Mouse (Mus musculus) heart, adult 2 months (tissue): ENCODE data around the gene Cfap77. TPM values are rescaled to one million over a fixed set of nuclear protein-coding genes. Genes with fewer than 3 reads are reported as not detected.
A peak's percentile ranks its signal among the peaks of the same experiment; 100 is the strongest.

Source experiments
- DNase-seq, 2 experiments: peaks; one replicate each; pipeline ENCODE4 v3.0.0; 2021
- H3K27ac ChIP-seq: fragments of 200-600 bp; 2 replicates; pipeline ENCODE4 v1.8.1; 2022
- H3K27me3 ChIP-seq: fragments of 200-500 bp; 2 replicates; pipeline ENCODE4 v1.6.1; 2012; ENCODE audit warnings: mild to moderate bottlenecking, low read length, inconsistent platforms, mixed read lengths; ENCODE audit not compliant: control insufficient read depth, insufficient read depth
- H3K36me3 ChIP-seq: fragments of 200-500 bp; 2 replicates; pipeline ENCODE4 v1.6.1; 2012; ENCODE audit warnings: low read length, inconsistent platforms; ENCODE audit not compliant: control insufficient read depth, insufficient read depth
- H3K4me1 ChIP-seq: fragments of 200-500 bp; 2 replicates; pipeline ENCODE4 v1.6.1; 2011; ENCODE audit warnings: low read length; ENCODE audit not compliant: control insufficient read depth, insufficient read depth
- H3K4me3 ChIP-seq: fragments of 200-600 bp; 2 replicates; pipeline ENCODE4 v1.8.1; 2022
- H3K79me2 ChIP-seq: fragments of 200-500 bp; replicated peaks from 2 replicates; pipeline ENCODE4 v1.6.1; 2012; ENCODE audit warnings: mild to moderate bottlenecking, inconsistent platforms, low read length, moderate library complexity, mixed read lengths; ENCODE audit not compliant: control insufficient read depth, insufficient read depth
- H3K9ac ChIP-seq: fragments of 200-500 bp; 2 replicates; pipeline ENCODE4 v1.6.1; 2012; ENCODE audit warnings: low read depth, mild to moderate bottlenecking, control low read depth, inconsistent platforms, low read length, mixed read lengths
- CTCF ChIP-seq: fragments of 200-600 bp; IDR thresholded peaks from 2 replicates; pipeline ENCODE4 v1.8.1; 2022; ENCODE audit warnings: antibody characterized with exemption, mild to moderate bottlenecking, moderate library complexity
- EP300 ChIP-seq: fragments of 200-500 bp; IDR thresholded peaks from 2 replicates; pipeline ENCODE4 v1.6.1; 2011; ENCODE audit warnings: low read depth, low read length, control low read depth; ENCODE audit not compliant: insufficient read depth
- POLR2A ChIP-seq: fragments of 200-500 bp; IDR thresholded peaks from 2 replicates; pipeline ENCODE4 v1.6.1; 2011; ENCODE audit warnings: mild to moderate bottlenecking, low read depth, low read length, control low read depth; ENCODE audit not compliant: insufficient read depth
- WGBS: fragments of 180-500 bp; shearing (Covaris S2); methylation state at CpG from one replicate; pipeline ENCODE4 v1.1.7; 2018; 5-methylcytosine and 5-hydroxymethylcytosine counted together
- intact Hi-C: fragments of 180-260 bp; cut with DNase I; formaldehyde crosslinking; loops from one replicate; pipeline ENCODE4 v1.15.1; 2025
- polyA plus RNA-seq: library from polyadenylated mRNA; depleted of rRNA; stranded (reverse); fragments of >200 nt; gene quantifications from 2 replicates; pipeline ENCODE4 v1.2.3, GENCODE M21; 2012
- total RNA-seq, 2 experiments: library from RNA; stranded (reverse); gene quantifications; 2 replicates each; pipeline ENCODE4 v1.2.3; 2021

The Cfap77 gene
- total and polyA plus RNA-seq, 3 experiments, result 0.39 TPM; not detected in 2

GRCm38 (mm10) chr2:28909818-28910710, 144.8 kb downstream of the Cfap77 start:
- H3K79me2 ChIP-seq, result no peaks in the 10 kb centered on the region
- H3K27me3 ChIP-seq, result peaks cover 29% of the 10 kb centered on the region
- TF ChIP-seq EP300 (no peak), CTCF (no peak), POLR2A (no peak)
- no peak overlapping the region for H3K9ac ChIP-seq
- no peaks in the 10 kb centered on the region; the same call in 1 of the 2 replicates for H3K4me1 ChIP-seq
- 17% methylated on average over 25 of the region's 25 CpGs for WGBS
- H3K36me3 ChIP-seq, result no peaks in the 10 kb centered on the region
- H3K27ac ChIP-seq, result no peak overlapping the region
- no peak overlapping the region; the same call in 1 of the 2 replicates for H3K4me3 ChIP-seq
- intact Hi-C loops, result loop anchor here (5.0 kb wide), 1 partner anchor 68 kb away; the partner anchor contains the start of genes Ddx31 and Gtf3c4
- DNase-seq, result no peak

- H3K27ac ChIP-seq, result no peak overlapping the region
- no peaks in the 10 kb centered on the region for H3K36me3 ChIP-seq
- peaks cover 27% of the 10 kb centered on the region for H3K27me3 ChIP-seq
- H3K79me2 ChIP-seq, result no peaks in the 10 kb centered on the region
- H3K4me3 ChIP-seq, result peak overlapping the region; percentile 23
- TF ChIP-seq POLR2A (no peak), CTCF (no peak), EP300 (no peak)
- H3K9ac ChIP-seq, result no peak overlapping the region
- 2% methylated on average over 41 of the region's 41 CpGs for WGBS
- DNase-seq, result no peak
- no peaks in the 10 kb centered on the region; the same call in 1 of the 2 replicates for H3K4me1 ChIP-seq
- intact Hi-C loops, result no loop called here
Measured at GRCm38 (mm10) chr2:28909186-28909817, 145.6 kb downstream of the Cfap77 start.

- Histone ChIP-seq H3K79me2 (no peaks in the 10 kb centered on the region), H3K27me3 (peaks cover 27% of the 10 kb centered on the region), H3K9ac (peak overlapping the region; percentile 49), H3K4me3 (peak overlapping the region; percentile 23), H3K27ac (no peak overlapping the region), H3K36me3 (no peaks in the 10 kb centered on the region), H3K4me1 (no peaks in the 10 kb centered on the region; the same call in 1 of the 2 replicates)
- 2% methylated on average over 38 of the region's 39 CpGs for WGBS
- no peak for TF ChIP-seq POLR2A
- TF ChIP-seq EP300, result no peak
- TF ChIP-seq CTCF, result no peak
- peak in 1 of 2 experiments; percentile 47 for DNase-seq
- intact Hi-C loops, result no loop called here
Measured at GRCm38 (mm10) chr2:28908389-28909153, 146.3 kb downstream of the Cfap77 start.

- 37% methylated on average over 10 of the region's 10 CpGs for WGBS
- Histone ChIP-seq H3K4me3 (peak overlapping the region; percentile 23; the same call in 1 of the 2 replicates), H3K79me2 (no peaks in the 10 kb centered on the region), H3K9ac (no peak overlapping the region; the same call in 1 of the 2 replicates), H3K36me3 (no peaks in the 10 kb centered on the region), H3K27ac (no peak overlapping the region), H3K4me1 (no peaks in the 10 kb centered on the region; the same call in 1 of the 2 replicates), H3K27me3 (peaks cover 27% of the 10 kb centered on the region)
- no peak for DNase-seq
- intact Hi-C loops, result no loop called here
- no peak for TF ChIP-seq POLR2A
- no peak for TF ChIP-seq CTCF
- no peak for TF ChIP-seq EP300
Measured at GRCm38 (mm10) chr2:28907691-28908388, 147.0 kb downstream of the Cfap77 start.

- no peak overlapping the region for H3K4me3 ChIP-seq
- H3K36me3 ChIP-seq, result no peaks in the 10 kb centered on the region
- H3K9ac ChIP-seq, result no peak overlapping the region
- H3K79me2 ChIP-seq, result no peaks in the 10 kb centered on the region
- no peak overlapping the region for H3K27ac ChIP-seq
- peaks cover 14% of the 10 kb centered on the region for H3K27me3 ChIP-seq
- DNase-seq, result no peak
- 82% methylated on average over 4 of the region's 4 CpGs for WGBS
- no peaks in the 10 kb centered on the region; the same call in 1 of the 2 replicates for H3K4me1 ChIP-seq
- intact Hi-C loops, result no loop called here
- TF ChIP-seq CTCF, result no peak
- no peak for TF ChIP-seq EP300
- TF ChIP-seq POLR2A, result no peak
Measured at GRCm38 (mm10) chr2:28905561-28905960, 149.3 kb downstream of the Cfap77 start.
